Comparison of ENCODE assay signal across 9 mouse cellular contexts in genomic region chr2:103684926-103685577, GRCm38 (mm10).
DNase-seq lines count a peak whose midpoint lies in the region; ATAC-seq and TF ChIP-seq lines count a peak whose summit lies in the region.
"Had no signal": no experiment of that assay in that cellular context is flagged by ENCODE, and none has a peak within 500 bp of the region (broad histone marks: within the 10 kb centered on the region; RNA-seq: fewer than 3 reads in every experiment).

No protein-coding gene starts in this region.

- H3K4me3 ChIP-seq in heart, embryonic 16.5 days (ENCODE audit: low read length) = no peak overlapping the region
- H3K4me3 ChIP-seq in embryonic fibroblast, embryonic 13.5 days (ENCODE audit: insufficient read depth, low read length) = no peak overlapping the region
- H3K4me3 ChIP-seq in cerebellum, adult 2 months (replicated peaks; ENCODE audit: insufficient read depth, low read depth, low read length) = no peak overlapping the region

- H3K4me1 ChIP-seq in heart, embryonic 16.5 days (ENCODE audit: control insufficient read depth, insufficient read depth, low read length) = peaks cover 29% of the 10 kb centered on the region
- H3K4me1 ChIP-seq in embryonic fibroblast, embryonic 13.5 days (ENCODE audit: control insufficient read depth, insufficient read depth, low read length) = peaks cover 22% of the 10 kb centered on the region
- H3K4me1 ChIP-seq in cerebellum, adult 2 months (ENCODE audit: control insufficient read depth, insufficient read depth, low read length) = peaks cover 4% of the 10 kb centered on the region

- intact Hi-C loops in heart, postnatal 36 days (cut with DNase I) = no loop called here

- ATAC-seq in heart, embryonic 16.5 days (replicated peaks; ENCODE audit: extremely low read depth, insufficient read depth, low FRiP score) = peak; percentile 37; the same call in 1 of the 2 replicates
- peak; percentile 60 for ATAC-seq in megakaryocyte progenitor cell, adult 5-6 weeks (replicated peaks; ENCODE audit: poor library complexity)
- no peak for ATAC-seq in monocyte, adult 5-6 weeks (replicated peaks; ENCODE audit: insufficient number of reproducible peaks, low FRiP score, low TSS enrichment, poor library complexity, severe bottlenecking)
- ATAC-seq: Patski had no signal

- H3K27me3 ChIP-seq in heart, embryonic 16.5 days (ENCODE audit: control insufficient read depth, insufficient read depth, low read length) = no peaks in the 10 kb centered on the region
- H3K27me3 ChIP-seq in cerebellum, adult 2 months (ENCODE audit: control insufficient read depth, insufficient read depth, low read length) = no peaks in the 10 kb centered on the region
- H3K27me3 ChIP-seq: Patski had no signal

- DNase-seq in heart, postnatal 36 days = no peak
- peak; percentile 39 for DNase-seq in CD4-positive helper T cell, adult 2 months (ENCODE audit: low read depth, low spot score)
- DNase-seq in cerebellum, adult 2 months = no peak
- no peak for DNase-seq in spleen, adult 18-20 months

- no peaks in the 10 kb centered on the region for H3K9me3 ChIP-seq in heart, embryonic 16.5 days (replicated peaks; ENCODE audit: control insufficient read depth, low read length)

- H3K4me2 ChIP-seq in heart, embryonic 16.5 days (ENCODE audit: low read depth, low read length) = no peak overlapping the region

- no peak for TF ChIP-seq CTCF in embryonic fibroblast, embryonic 13.5 days (IDR thresholded peaks at IDR 0.05; ENCODE audit: borderline replicate concordance, insufficient read depth, low read length)
- TF ChIP-seq CTCF in cerebellum, adult 2 months (IDR thresholded peaks at IDR 0.05; ENCODE audit: borderline replicate concordance, insufficient read depth, low read depth, low read length) = no peak

- 48% methylated on average over 7 of the region's 7 CpGs for WGBS in heart, embryonic 16.5 days
- WGBS in cerebellum, adult 2 months = 86% methylated on average over 7 of the region's 7 CpGs

- H3K27ac ChIP-seq in heart, embryonic 16.5 days (ENCODE audit: low read length) = peak overlapping the region; percentile 79
- peak overlapping the region; percentile 91 for H3K27ac ChIP-seq in embryonic fibroblast, embryonic 13.5 days (ENCODE audit: insufficient read depth, low read length)
- H3K27ac ChIP-seq in cerebellum, adult 2 months (ENCODE audit: insufficient read depth, low read length) = no peak overlapping the region

- H3K36me3 ChIP-seq in heart, embryonic 16.5 days (ENCODE audit: control insufficient read depth, insufficient read depth) = no peaks in the 10 kb centered on the region

- peak overlapping the region; percentile 13; the same call in 1 of the 2 replicates for H3K9ac ChIP-seq in heart, embryonic 16.5 days (ENCODE audit: low read length)

- TF ChIP-seq POLR2A in embryonic fibroblast, embryonic 13.5 days (IDR thresholded peaks at IDR 0.05; ENCODE audit: low read depth, low read length) = no peak
- no peak for TF ChIP-seq POLR2A in cerebellum, adult 2 months (IDR thresholded peaks at IDR 0.05; ENCODE audit: borderline replicate concordance, insufficient read depth, low read length)
